ENCODE assay signal across 15 mouse cellular contexts in the genomic region with DNA sequence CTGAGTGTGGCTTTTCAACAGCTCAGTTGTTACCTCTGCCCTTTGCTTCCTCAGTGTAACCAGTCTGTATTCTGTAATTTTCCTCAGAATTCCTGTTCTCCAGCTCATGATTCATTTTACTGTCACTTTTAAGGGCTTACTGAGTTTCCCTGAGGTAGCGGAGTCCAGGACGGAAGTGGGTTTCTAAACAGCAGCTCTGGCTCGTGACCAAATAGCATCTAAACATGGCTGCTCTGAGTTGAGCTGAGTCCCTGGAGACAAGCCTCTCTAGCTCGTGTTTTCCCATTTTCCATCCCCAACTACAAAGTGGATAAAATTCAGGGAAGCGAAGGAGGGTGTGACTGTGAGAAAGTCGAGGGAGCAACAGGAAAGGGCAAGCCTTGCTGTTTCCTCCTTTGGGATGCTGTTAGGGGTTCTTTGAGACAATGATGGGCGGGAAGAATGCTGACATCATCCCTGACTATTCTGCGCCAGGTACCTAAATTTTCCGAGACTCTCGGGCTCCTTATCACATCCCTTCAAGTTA. TPM values are rescaled to one million over a fixed set of nuclear protein-coding genes. Genes with fewer than 3 reads are reported as not detected.
DNase-seq lines count a peak whose midpoint lies in the region; ATAC-seq and TF ChIP-seq lines count a peak whose summit lies in the region.
"Had no signal": no experiment of that assay in that cellular context is flagged by ENCODE, and none has a peak within 500 bp of the region (broad histone marks: within the 10 kb centered on the region; RNA-seq: fewer than 3 reads in every experiment).

No protein-coding gene starts in this region.

- 34% methylated on average over 10 of the region's 10 CpGs for WGBS in heart, adult 2 months
- WGBS in heart, embryonic 12.5 days = 63% methylated on average over 10 of the region's 10 CpGs
- WGBS in forebrain, embryonic 16.5 days = 91% methylated on average over 10 of the region's 10 CpGs

- no peak overlapping the region for H3K4me3 ChIP-seq in heart, adult 2 months
- no peak overlapping the region for H3K4me3 ChIP-seq in heart, embryonic 12.5 days
- no peak overlapping the region for H3K4me3 ChIP-seq in forebrain, embryonic 16.5 days (replicated peaks; ENCODE audit: low read length)
- H3K4me3 ChIP-seq: layer of hippocampus, adult 2 months had no signal

- no peak for DNase-seq in heart, adult 2 months
- peak; percentile 13 for DNase-seq in right cerebral cortex, postnatal 14 days
- DNase-seq in right cerebral cortex, adult 18-20 months = no peak
- peak; percentile 31 to 59 for DNase-seq in kidney, postnatal 36 days
- DNase-seq in adrenal gland, adult 2 months = no peak
- DNase-seq in adrenal gland, postnatal 14 days = no peak
- DNase-seq: adrenal gland, postnatal 36 days; cerebellum, adult 11-12 months; forebrain, postnatal 0 days; gastrocnemius, postnatal 10 days; thymus, postnatal 4 days had no signal

- TF ChIP-seq EP300 in heart, adult 2 months (IDR thresholded peaks at IDR 0.05; ENCODE audit: insufficient read depth, low read depth, low read length) = peak; percentile 58; the same call in 1 of the 2 replicates

- H3K4me1 ChIP-seq in heart, adult 2 months (ENCODE audit: control insufficient read depth, insufficient read depth, low read length) = peaks cover 1% of the 10 kb centered on the region
- H3K4me1 ChIP-seq in heart, embryonic 12.5 days (replicated peaks) = no peaks in the 10 kb centered on the region
- H3K4me1 ChIP-seq in forebrain, embryonic 16.5 days (replicated peaks; ENCODE audit: control insufficient read depth, insufficient read depth, low read length) = no peaks in the 10 kb centered on the region

- no peaks in the 10 kb centered on the region for H3K79me2 ChIP-seq in heart, adult 2 months (replicated peaks; ENCODE audit: control insufficient read depth, insufficient read depth, low read length)

- peak overlapping the region; percentile 74 for H3K27ac ChIP-seq in heart, adult 2 months
- H3K27ac ChIP-seq in heart, embryonic 12.5 days (ENCODE audit: poor library complexity, severe bottlenecking) = no peak overlapping the region
- H3K27ac ChIP-seq in forebrain, embryonic 16.5 days (ENCODE audit: low read length) = no peak overlapping the region
- H3K27ac ChIP-seq: hindbrain, postnatal 0 days; layer of hippocampus, adult 2 months had no signal

- H3K36me3 ChIP-seq in heart, adult 2 months (ENCODE audit: control insufficient read depth, insufficient read depth, low read length) = no peaks in the 10 kb centered on the region
- no peaks in the 10 kb centered on the region for H3K36me3 ChIP-seq in heart, embryonic 12.5 days
- no peaks in the 10 kb centered on the region for H3K36me3 ChIP-seq in forebrain, embryonic 16.5 days (ENCODE audit: control insufficient read depth, insufficient read depth)

- ATAC-seq in heart, embryonic 12.5 days (ENCODE audit: insufficient number of reproducible peaks, low FRiP score) = no peak
- no peak for ATAC-seq in forebrain, embryonic 16.5 days
- ATAC-seq: forebrain, postnatal 0 days; hindbrain, postnatal 0 days had no signal

- peaks cover 18% of the 10 kb centered on the region for H3K9me3 ChIP-seq in heart, embryonic 12.5 days (replicated peaks)
- no peaks in the 10 kb centered on the region for H3K9me3 ChIP-seq in forebrain, embryonic 16.5 days (ENCODE audit: control insufficient read depth, low read length)

- no peak overlapping the region for H3K9ac ChIP-seq in heart, adult 2 months (ENCODE audit: low read depth, low read length)
- no peak overlapping the region for H3K9ac ChIP-seq in heart, embryonic 12.5 days
- H3K9ac ChIP-seq in forebrain, embryonic 16.5 days (replicated peaks; ENCODE audit: low read depth, low read length) = no peak overlapping the region
- H3K9ac ChIP-seq: forebrain, postnatal 0 days had no signal

- H3K4me2 ChIP-seq in heart, embryonic 12.5 days = no peak overlapping the region
- H3K4me2 ChIP-seq in forebrain, embryonic 16.5 days (ENCODE audit: low read length) = no peak overlapping the region

- no peaks in the 10 kb centered on the region for H3K27me3 ChIP-seq in heart, adult 2 months (ENCODE audit: control insufficient read depth, insufficient read depth, low read length)
- H3K27me3 ChIP-seq in heart, embryonic 12.5 days (replicated peaks) = no peaks in the 10 kb centered on the region
- H3K27me3 ChIP-seq in forebrain, embryonic 16.5 days (replicated peaks; ENCODE audit: control insufficient read depth, insufficient read depth, low read length) = no peaks in the 10 kb centered on the region

- intact Hi-C loops in heart, adult 2 months (cut with DNase I) = loop anchor here (5.0 kb wide), 1 partner anchor 47 kb away; no protein-coding TSS in a partner anchor

- no peak for TF ChIP-seq CTCF in heart, adult 2 months (IDR thresholded peaks at IDR 0.05)

- TF ChIP-seq POLR2A in heart, adult 2 months (IDR thresholded peaks at IDR 0.05; ENCODE audit: insufficient read depth, low read depth, low read length) = no peak

RNA-seq across cellular contexts. Expression of gene Eya3, which starts 19.9 kb away (rescaled TPM):
- total RNA-seq in heart, adult 2 months (2021) = 10 to 100 TPM; 29.8 to 31.8 TPM
- polyA plus RNA-seq in heart, adult 2 months (2012; rRNA removed) = 26.6 and 41.7 TPM in 2 replicates
- polyA plus RNA-seq in heart, embryonic 12.5 days (2016; fragmentation: Nextera tagmentation; extraction: Ambion mirVana) = 23.5 and 23.9 TPM in 2 replicates
- 17.6 and 18.4 TPM in 2 replicates for polyA plus RNA-seq in forebrain, embryonic 16.5 days (2015; fragmentation: Nextera tagmentation; extraction: Ambion mirVana)
- total RNA-seq in adrenal gland, adult 2 months (2021) = 10 to 100 TPM; 26.0 to 43.2 TPM
- polyA plus RNA-seq in adrenal gland, adult 2 months (2012; rRNA removed) = 12.0 and 14.7 TPM in 2 replicates
- 26.7 and 27.2 TPM in 2 replicates for total RNA-seq in adrenal gland, postnatal 14 days (2021)

RNA-seq across cellular contexts. Expression of gene Ptafr, which starts 55.0 kb away (rescaled TPM):
- total RNA-seq in heart, adult 2 months (2021) = 1 to 10 TPM; 1.7 to 1.8 TPM
- polyA plus RNA-seq in heart, adult 2 months (2012; rRNA removed) = 3.1 and 4.4 TPM in 2 replicates
- 0.23 and 0.27 TPM in 2 replicates for polyA plus RNA-seq in heart, embryonic 12.5 days (2016; fragmentation: Nextera tagmentation; extraction: Ambion mirVana)
- 0.25 and 0.39 TPM in 2 replicates for polyA plus RNA-seq in forebrain, embryonic 16.5 days (2015; fragmentation: Nextera tagmentation; extraction: Ambion mirVana)
- 1 to 10 TPM in 1 of 2 experiments, under 1 TPM in 1; 0.98 to 3.2 TPM for total RNA-seq in adrenal gland, adult 2 months (2021)
- 1.6 and 2.2 TPM in 2 replicates for polyA plus RNA-seq in adrenal gland, adult 2 months (2012; rRNA removed)
- 1.4 and 1.5 TPM in 2 replicates for total RNA-seq in adrenal gland, postnatal 14 days (2021)

Comparison
In these comparisons a context has a peak if more than half of its experiments do, and no peak if none do; other contexts are left out.
1. DNase-seq: peak in right cerebral cortex, postnatal 14 days (single experiment) and kidney, postnatal 36 days (2 of 2); none in heart, adult 2 months (0 of 2), right cerebral cortex, adult 18-20 months (single experiment), adrenal gland, adult 2 months (single experiment) and adrenal gland, postnatal 14 days (single experiment).